Mouse (Mus musculus): Measurements from ENCODE around the gene 1700061G19Rik. TPM values are rescaled to one million over a fixed set of nuclear protein-coding genes. Genes with fewer than 3 reads are reported as not detected.

The 1700061G19Rik gene
- total RNA-seq (2014; fragmentation: Nextera tagmentation): 0.47 TPM in 1 of 2 replicates, not detected in the other
- 0.17 TPM in 1 of 2 replicates, not detected in the other for total RNA-seq (2017)

DNA sequence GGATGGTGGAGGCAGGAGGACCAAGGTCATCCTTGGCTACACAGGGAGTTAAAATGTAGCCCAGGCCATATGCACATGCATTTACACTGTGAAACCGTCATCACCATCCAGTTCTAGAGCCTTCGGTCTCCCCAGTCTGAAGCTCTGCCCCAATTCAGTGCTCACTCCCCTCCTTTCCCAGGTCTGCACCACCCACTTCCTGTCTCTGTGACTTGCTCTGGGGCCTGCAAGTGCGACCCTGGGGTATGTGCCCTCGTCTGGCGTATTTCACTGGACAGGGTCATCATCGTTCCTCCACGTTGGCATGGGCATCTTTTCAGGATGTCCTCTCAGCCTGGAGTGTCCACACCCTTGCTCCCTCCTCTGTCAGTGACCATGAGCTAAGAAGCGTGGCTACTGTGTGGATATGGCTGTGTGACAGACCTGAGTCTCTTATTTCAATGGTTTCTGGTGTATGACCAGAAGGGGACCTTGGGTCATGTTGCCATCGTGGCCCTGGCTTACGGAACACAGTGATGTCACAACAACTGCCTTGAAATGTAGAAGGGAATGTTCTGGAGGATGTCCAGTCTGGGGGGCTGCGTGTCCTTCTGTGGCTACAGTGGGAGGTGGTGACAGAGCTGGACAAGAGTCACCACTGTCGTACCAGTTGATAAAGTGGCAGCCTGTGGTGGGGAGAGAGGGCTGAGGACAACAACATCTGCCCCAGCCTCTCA lies at the start of gene 1700061G19Rik:
Gene 1700061G19Rik, plus strand, starts transcription at position 542 of the 716 bp plus-strand sequence.
- no peak for ATAC-seq (replicated peaks; ENCODE audit: poor library complexity, severe bottlenecking)

- no peak for ATAC-seq (replicated peaks; ENCODE audit: poor library complexity, severe bottlenecking)
Observed at GRCm38 (mm10) chr17:56826718-56827117, 48.6 kb upstream of the 1700061G19Rik start.

DNA sequence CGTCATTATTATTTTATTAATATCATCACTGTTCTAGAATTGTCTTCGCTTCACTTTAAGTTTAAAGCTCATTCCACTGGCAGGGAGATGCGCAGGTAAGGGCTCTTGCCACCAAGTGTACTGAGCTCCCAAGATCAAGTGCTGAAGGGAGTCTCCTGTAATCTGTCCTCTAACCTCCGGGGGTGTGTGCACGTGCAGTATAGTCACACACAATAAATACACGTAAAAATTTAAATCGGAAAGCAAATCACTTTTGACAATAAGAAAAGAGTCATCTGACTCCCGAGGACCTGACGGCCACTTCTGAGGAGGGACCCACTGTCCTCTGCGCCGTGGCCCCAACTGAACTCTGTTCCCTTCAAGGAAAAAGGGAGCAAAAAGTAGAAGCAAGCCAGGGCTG lies 46.1 kb upstream of the 1700061G19Rik start:
- ATAC-seq (replicated peaks; ENCODE audit: poor library complexity, severe bottlenecking): no peak

DNA sequence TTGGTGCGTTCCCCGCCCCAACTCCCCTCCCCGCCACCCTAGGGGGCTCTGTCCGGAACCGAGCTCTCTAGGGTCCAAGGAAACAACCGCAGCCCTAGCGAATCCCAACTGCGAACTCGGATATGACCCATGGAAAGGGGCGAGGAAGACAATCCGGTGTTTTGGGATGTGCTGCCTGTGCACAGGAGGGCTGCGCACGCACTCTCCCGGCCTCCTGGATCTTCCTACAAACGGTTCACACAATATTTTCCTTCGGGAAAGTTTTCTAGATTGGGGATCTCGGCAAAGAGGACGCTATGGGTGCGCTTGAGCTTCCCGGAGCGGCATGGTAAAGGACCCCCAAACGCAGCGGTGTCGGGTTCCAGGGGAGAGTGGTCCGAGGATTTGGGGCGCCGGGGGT lies 45.5 kb upstream of the 1700061G19Rik start:
- no peak for ATAC-seq (replicated peaks; ENCODE audit: poor library complexity, severe bottlenecking)

DNA sequence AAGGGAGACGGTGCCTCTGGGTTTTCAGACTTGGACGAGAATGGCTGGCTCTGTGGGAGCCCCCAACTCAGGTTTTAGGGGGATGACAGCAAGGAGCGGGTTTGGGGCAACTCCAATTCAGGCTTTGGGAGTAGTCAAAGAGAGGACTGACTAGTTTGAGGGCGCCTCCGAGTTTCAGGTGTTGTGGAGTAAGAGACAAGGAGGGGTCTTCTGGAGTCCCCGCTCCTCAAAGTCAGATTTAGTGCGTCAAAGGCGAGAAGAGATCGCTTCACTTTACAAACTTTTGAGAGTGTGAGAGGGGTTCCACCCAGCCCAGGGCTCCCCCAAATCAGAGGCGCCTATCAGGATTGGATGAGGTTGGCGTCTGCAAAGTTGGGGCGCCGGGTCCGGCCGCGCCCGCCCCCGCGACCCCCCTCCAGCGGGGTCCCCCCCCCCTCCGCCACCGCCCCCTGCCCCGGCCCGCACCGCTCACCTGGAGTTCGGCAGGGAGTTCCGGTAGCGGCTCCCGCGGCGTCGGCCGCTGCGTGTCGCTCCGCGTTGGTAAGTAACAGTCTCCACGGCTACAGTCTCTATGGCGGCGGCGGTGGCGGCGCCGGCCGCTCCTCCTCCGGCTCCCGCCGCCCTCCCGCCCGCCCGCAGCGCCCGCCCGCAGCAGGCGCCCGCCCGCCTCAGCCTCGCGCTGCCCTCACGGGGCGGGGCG lies 44.7 kb upstream of the 1700061G19Rik start, which contains the start of gene Rfx2:
Gene Rfx2, minus strand, starts transcription at position 603 of the 700 bp plus-strand sequence.
- ATAC-seq (replicated peaks; ENCODE audit: poor library complexity, severe bottlenecking): no peak

- peak; percentile 96 for ATAC-seq (replicated peaks; ENCODE audit: poor library complexity, severe bottlenecking)
Observed at GRCm38 (mm10) chr17:56831111-56831816, 44.0 kb upstream of the 1700061G19Rik start.

DNA sequence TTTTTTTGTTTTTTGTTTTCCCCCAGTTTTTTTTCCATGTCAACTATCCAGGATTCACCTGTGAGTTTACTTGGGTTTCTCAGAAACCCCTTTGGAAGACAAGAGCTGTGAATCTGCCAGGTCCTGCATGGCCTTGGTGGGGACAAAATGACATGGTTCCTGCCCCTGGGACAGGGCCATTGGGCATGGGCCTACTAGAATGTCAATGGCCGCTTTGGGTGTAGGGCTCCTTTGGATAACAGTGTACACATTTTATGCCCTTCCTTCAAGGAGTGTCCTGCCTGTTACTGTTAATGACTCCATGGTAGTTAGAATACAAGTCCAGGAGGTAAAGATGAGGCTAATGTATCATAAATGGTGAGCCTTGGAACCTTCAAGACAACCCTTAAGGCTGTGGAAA lies 42.4 kb upstream of the 1700061G19Rik start:
- ATAC-seq (replicated peaks; ENCODE audit: poor library complexity, severe bottlenecking): no peak

DNA sequence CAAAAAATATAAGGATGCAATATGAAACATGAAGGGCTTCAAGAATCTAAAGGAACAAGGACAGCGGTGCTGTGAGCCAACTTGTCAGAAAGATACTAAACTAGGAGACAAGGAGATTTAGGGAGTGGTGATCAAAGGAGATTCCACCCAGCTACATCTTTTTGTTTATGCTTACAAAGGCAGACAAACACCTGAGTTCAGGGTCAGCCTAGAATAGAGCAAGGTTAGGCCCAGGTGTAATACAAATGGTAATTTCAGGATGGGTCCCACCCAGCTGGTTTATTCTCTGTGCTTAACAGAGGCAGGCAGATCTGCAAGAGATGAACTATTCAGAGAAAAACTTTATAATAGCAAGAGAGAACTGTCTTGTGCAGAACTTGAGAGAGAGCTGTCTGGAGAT lies 41.9 kb upstream of the 1700061G19Rik start:
- ATAC-seq (replicated peaks; ENCODE audit: poor library complexity, severe bottlenecking): no peak

GRCm38 (mm10) chr17:56836336-56836735 lies 38.9 kb upstream of the 1700061G19Rik start:
- ATAC-seq (replicated peaks; ENCODE audit: poor library complexity, severe bottlenecking): no peak

- ATAC-seq (replicated peaks; ENCODE audit: poor library complexity, severe bottlenecking): no peak
Observed at GRCm38 (mm10) chr17:56840524-56840923, 34.8 kb upstream of the 1700061G19Rik start.

GRCm38 (mm10) chr17:56842173-56842572 lies 33.1 kb upstream of the 1700061G19Rik start:
- ATAC-seq (replicated peaks; ENCODE audit: poor library complexity, severe bottlenecking): peak; percentile 65

GRCm38 (mm10) chr17:56843678-56844077 lies 31.6 kb upstream of the 1700061G19Rik start:
- ATAC-seq (replicated peaks; ENCODE audit: poor library complexity, severe bottlenecking): peak; percentile 25

- peak; percentile 63 for ATAC-seq (replicated peaks; ENCODE audit: poor library complexity, severe bottlenecking)
Observed at GRCm38 (mm10) chr17:56848785-56849184, 26.5 kb upstream of the 1700061G19Rik start.

- ATAC-seq (replicated peaks; ENCODE audit: poor library complexity, severe bottlenecking): no peak
Observed at GRCm38 (mm10) chr17:56849710-56850109, 25.6 kb upstream of the 1700061G19Rik start.

DNA sequence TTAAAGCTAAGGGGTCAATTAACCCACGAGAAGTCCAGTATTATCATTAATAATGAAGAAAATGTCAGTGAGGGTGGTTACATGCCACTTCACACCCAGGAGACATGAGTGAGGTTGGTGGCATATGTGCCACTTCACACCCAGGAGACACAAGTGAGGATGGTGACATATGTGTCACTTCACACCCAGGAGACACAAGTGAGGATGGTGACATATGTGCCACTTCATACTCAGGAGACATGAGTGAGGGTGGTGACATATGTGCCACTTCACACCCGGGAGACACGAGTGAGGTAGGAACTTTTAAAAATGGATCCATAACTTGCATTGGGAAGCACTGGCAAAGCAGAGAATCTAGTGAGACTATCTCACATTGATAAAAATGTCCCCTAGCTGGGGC lies 24.1 kb upstream of the 1700061G19Rik start:
- ATAC-seq (replicated peaks; ENCODE audit: poor library complexity, severe bottlenecking): no peak

DNA sequence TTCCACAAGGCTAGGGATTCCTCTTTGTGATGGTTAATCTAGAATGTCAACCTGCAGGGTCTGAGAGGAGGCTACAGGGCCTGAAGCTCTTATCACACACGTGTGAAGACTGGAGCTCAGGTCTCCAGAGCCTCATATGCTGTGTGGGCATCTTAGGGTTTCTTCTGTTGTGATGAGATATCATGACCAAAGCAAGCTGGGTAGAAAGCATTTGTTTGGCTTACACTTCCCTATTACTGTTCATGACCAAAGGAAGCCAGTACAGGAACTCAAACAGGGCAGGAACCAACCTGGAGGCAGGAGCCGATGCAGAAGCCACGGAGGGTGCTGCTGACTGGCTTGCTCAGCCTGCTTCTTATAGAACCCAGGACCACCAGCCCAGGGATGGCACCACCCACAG lies 19.9 kb upstream of the 1700061G19Rik start:
- ATAC-seq (replicated peaks; ENCODE audit: poor library complexity, severe bottlenecking): peak; percentile 40

- ATAC-seq (replicated peaks; ENCODE audit: poor library complexity, severe bottlenecking): peak; percentile 38
Observed at GRCm38 (mm10) chr17:56858216-56858615, 17.1 kb upstream of the 1700061G19Rik start.

- peak; percentile 61 for ATAC-seq (replicated peaks; ENCODE audit: poor library complexity, severe bottlenecking)
Observed at GRCm38 (mm10) chr17:56858922-56859321, 16.4 kb upstream of the 1700061G19Rik start.

DNA sequence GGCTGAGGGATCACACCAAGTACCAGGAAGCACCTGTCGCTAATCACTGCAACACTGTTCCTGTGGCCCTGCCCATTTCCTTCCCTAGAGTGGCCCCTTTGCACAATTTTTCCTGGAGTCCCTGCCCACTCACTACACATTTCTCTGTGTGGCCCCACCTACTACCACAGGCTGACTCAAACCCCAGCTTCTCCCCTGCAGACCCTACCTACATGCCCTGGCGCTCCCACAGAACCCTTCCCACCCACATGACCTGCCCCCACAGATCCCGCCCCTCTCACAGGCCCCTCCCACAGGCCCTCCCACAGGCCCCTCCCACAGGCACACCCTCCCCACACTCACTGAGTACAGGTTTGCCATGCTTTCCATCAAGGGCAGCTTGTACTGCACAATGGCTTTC lies 14.1 kb upstream of the 1700061G19Rik start:
- peak; percentile 89 for ATAC-seq (replicated peaks; ENCODE audit: poor library complexity, severe bottlenecking)

DNA sequence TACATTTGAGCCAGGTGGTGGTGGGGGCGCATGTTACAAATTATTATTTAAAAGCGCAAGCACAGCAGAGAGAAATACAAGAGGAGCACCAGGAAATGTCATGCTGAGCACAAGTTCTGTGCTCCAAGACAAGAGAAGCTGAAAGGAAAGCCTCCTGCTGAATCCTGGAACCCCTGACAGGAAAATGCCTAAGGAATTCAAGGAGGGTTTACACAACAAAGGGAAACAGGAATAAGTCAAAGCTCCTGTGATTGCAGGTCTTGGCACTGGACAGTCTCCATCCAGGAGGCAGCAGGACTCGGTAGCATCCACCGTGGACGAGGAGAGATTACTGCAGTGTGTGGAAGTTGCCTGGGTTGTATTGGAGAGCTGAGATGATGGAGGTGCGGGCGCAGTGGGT lies 9.2 kb upstream of the 1700061G19Rik start:
- no peak for ATAC-seq (replicated peaks; ENCODE audit: poor library complexity, severe bottlenecking)

DNA sequence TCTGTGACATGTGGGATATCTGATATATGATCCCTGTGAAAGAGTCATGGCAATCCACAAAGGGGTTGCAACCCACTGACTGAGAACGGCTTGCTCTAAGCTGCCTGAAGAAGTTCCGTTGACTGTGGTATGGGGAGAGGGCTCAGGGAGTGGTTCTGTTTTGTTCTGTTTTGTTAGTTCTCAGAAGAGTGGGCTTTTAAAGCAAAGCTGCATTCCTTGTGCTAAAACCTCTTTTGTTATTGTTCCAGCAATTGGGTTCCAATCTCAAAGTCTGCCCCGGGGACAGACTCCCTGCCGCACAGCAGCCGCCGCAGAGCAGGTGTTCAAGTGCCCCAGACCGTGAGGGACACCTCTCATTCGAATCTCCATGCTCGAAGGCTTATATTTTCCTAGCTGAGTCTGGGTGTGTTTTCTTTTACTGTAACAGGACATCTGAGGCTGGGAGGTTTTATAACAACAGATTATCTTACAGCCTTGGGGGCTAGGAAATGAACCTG lies 5.7 kb upstream of the 1700061G19Rik start:
- ATAC-seq (replicated peaks; ENCODE audit: poor library complexity, severe bottlenecking): no peak

Measured in granulocyte monocyte progenitor cell, adult 5-6 weeks (primary cell).